Mouse (Mus musculus) subcutaneous adipose tissue, adult 2 months (tissue): ENCODE data around the gene Rpl15. TPM values are rescaled to one million over a fixed set of nuclear protein-coding genes. Genes with fewer than 3 reads are reported as not detected.

Experiments used
- polyA plus RNA-seq: library from polyadenylated mRNA; depleted of rRNA; stranded (reverse); fragments of >200 nt; gene quantifications from 2 replicates; pipeline ENCODE4 v1.2.3, GENCODE M21; 2012; ENCODE audit warnings: low replicate concordance; rRNA removed

Gene Rpl15
- 156 and 389 TPM in 2 replicates for polyA plus RNA-seq

DNA sequence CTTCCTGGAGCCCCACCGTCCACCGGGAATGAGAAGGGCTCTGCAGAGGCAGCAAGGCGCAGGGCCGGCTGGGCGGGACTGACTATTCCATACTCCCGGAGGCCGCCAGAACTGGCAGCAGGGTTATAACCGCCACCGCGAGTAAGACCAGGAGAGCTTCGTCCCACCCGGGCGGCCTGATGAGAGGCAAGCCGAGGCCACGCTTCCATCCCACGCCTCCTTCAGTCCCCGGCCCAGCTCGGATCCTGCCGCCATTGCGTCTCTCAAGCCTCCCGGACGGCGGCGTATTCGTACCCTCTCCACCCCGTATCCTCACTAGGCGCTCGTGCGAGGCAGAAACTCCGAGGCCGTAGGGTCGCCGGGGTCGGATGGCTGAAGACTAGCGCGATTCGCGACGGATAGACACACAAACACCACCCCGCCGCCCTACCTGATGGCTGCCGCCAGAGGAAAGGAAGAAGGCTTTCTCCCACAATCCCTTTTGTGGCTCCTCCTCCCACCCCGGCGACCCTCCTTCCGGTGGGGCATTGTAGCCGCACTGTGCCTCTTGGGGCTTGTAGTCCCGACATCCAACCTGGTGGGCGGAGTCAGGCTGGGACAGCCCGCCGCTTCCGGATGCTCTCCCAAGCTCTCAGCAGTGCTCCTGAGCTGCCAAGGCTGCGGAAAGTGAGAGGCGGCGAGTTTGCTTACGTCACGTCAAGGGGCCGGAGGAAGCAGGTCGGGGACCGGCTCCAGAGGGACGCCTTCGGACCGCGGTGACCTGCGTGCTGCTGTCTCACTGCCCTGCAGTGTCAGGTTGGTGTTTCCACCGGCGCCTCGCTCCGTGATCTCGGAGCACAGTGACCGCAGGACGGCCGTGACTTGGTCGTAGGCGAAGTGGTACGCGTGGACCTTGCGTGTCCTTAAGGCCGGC is at the start of gene Rpl15, which contains the start of gene Nkiras1:
Rpl15 (minus strand) TSS at position 863 of the 913 bp plus-strand sequence.
Nkiras1 (plus strand) TSS at position 608 of the 913 bp plus-strand sequence.

GRCm38 (mm10) chr14:18238750-18239731 is 32.1 kb downstream of the Rpl15 start, which contains the start of gene Nr1d2:
TSS of gene Nr1d2 (minus strand) at chr14:18239127.

Other genes starting within 250 kb of the Rpl15 start
- 11.0 and 24.3 TPM in 2 replicates for gene Nr1d2, start 32.3 kb downstream of the Rpl15 start, polyA plus RNA-seq
- 6.4 and 10.4 TPM in 2 replicates for gene Nkiras1, start 255 bp downstream of the Rpl15 start, polyA plus RNA-seq
- 42.0 and 49.6 TPM in 2 replicates for gene Ube2e1, start 60.5 kb upstream of the Rpl15 start, polyA plus RNA-seq